Mouse (Mus musculus) hindbrain, postnatal 0 days (tissue): ENCODE data around the gene Olfr871. TPM values are rescaled to one million over a fixed set of nuclear protein-coding genes. Genes with fewer than 3 reads are reported as not detected.
"Not testable (repeated sequence)": the region's sequence is repeated elsewhere in the genome, so short reads cannot be mapped to it uniquely, and the experiment has no call there.

Experiments used
- ATAC-seq: fragments of 200-750 bp; cut with Nextera tagmentation; 2 replicates; pipeline ENCODE4 v1.8.0; 2017; ENCODE audit warnings: mild to moderate bottlenecking, moderate TSS enrichment, moderate library complexity
- DNase-seq: peaks from one replicate; pipeline ENCODE4 v3.0.0-alpha.2; 2015; ENCODE audit warnings: low spot score
- H3K27ac ChIP-seq: fragments of 300-500 bp; sonication (generic); 2 replicates; pipeline ENCODE4 v1.5.1; 2014; ENCODE audit warnings: mild to moderate bottlenecking
- H3K27me3 ChIP-seq: fragments of 300-500 bp; sonication (generic); 2 replicates; pipeline ENCODE4 v1.6.1; 2014; ENCODE audit warnings: low read length, mixed read lengths; ENCODE audit not compliant: insufficient read depth
- H3K36me3 ChIP-seq: fragments of 300-500 bp; sonication (generic); 2 replicates; pipeline ENCODE4 v1.6.1; 2014; ENCODE audit warnings: low read length, mixed read lengths; ENCODE audit not compliant: insufficient read depth
- H3K4me1 ChIP-seq: fragments of 300-500 bp; sonication (generic); 2 replicates; pipeline ENCODE4 v1.6.1; 2014; ENCODE audit warnings: antibody characterized with exemption, low read length, mixed read lengths; ENCODE audit not compliant: insufficient read depth
- H3K4me2 ChIP-seq: fragments of 300-500 bp; sonication (generic); 2 replicates; pipeline ENCODE4 v1.6.1; 2014; ENCODE audit warnings: low read depth, mild to moderate bottlenecking, low read length, moderate library complexity, mixed read lengths
- H3K4me3 ChIP-seq: fragments of 300-500 bp; sonication (generic); 2 replicates; pipeline ENCODE4 v1.5.1; 2014; ENCODE audit warnings: low read length
- H3K9ac ChIP-seq: fragments of 300-500 bp; sonication (generic); replicated peaks from 2 replicates; pipeline ENCODE4 v1.6.1; 2014; ENCODE audit warnings: mild to moderate bottlenecking, low read length, moderate library complexity, mixed read lengths
- H3K9me3 ChIP-seq: fragments of 300-500 bp; sonication (generic); 2 replicates; pipeline ENCODE4 v1.6.1; 2016; ENCODE audit warnings: low read length, mixed read lengths
- CTCF ChIP-seq: IDR thresholded peaks from 2 replicates; pipeline ENCODE4 v1.5.1; 2016; ENCODE audit warnings: antibody characterized with exemption, control low read depth, low read depth
- WGBS: fragments of 180-500 bp; shearing (Covaris S2); extraction: QIAGEN DNeasy Blood & Tissue Kit; methylation state at CpG from one replicate; pipeline ENCODE4 v1.1.7; 2014; 5-methylcytosine and 5-hydroxymethylcytosine counted together
- polyA plus RNA-seq: library from polyadenylated mRNA; unstranded; fragments of >200 nt; fragmentation: Nextera tagmentation; extraction: Ambion mirVana; gene quantifications from 2 replicates; pipeline ENCODE4 v1.2.1, GENCODE M21; 2015
- total RNA-seq: library from RNA; depleted of rRNA; stranded (reverse); fragments of >200 nt; gene quantifications from 2 replicates; pipeline ENCODE4 v1.2.3, GENCODE M21; 2014; rRNA removed

Olfr871 gene
- total RNA-seq = not detected in 2 replicates
- polyA plus RNA-seq = not detected in 2 replicates

- Histone ChIP-seq H3K9me3 (peaks cover 5% of the 10 kb centered on the region; the same call in 1 of the 2 replicates), H3K9ac (no peak within 1 kb of the TSS), H3K4me1 (no peaks in the 10 kb centered on the region), H3K36me3 (no peaks in the 10 kb centered on the region), H3K4me3 (no peak within 1 kb of the TSS), H3K27ac (no peak within 1 kb of the TSS), H3K4me2 (no peak within 1 kb of the TSS), H3K27me3 (no peaks in the 10 kb centered on the region)
- no peak for DNase-seq
- no peak for ATAC-seq
- no peak for TF ChIP-seq CTCF
Measured at GRCm38 (mm10) chr9:20211907-20212306, at the start of gene Olfr871. Gene Olfr871, plus strand, starts transcription at chr9:20212207.

- Histone ChIP-seq H3K27ac (no peak within 1 kb of the TSS), H3K4me2 (no peak within 1 kb of the TSS), H3K9me3 (peaks cover 3% of the 10 kb centered on the region; the same call in 1 of the 2 replicates), H3K36me3 (no peaks in the 10 kb centered on the region), H3K9ac (no peak within 1 kb of the TSS), H3K4me3 (no peak within 1 kb of the TSS), H3K27me3 (no peaks in the 10 kb centered on the region), H3K4me1 (no peaks in the 10 kb centered on the region)
- no peak for TF ChIP-seq CTCF
- ATAC-seq (no peak), DNase-seq (no peak)
- 79% methylated on average over 2 of the region's 2 CpGs for WGBS
Measured at GRCm38 (mm10) chr9:20173957-20174356, 38.0 kb upstream of the Olfr871 start, which contains the start of gene Olfr870. Gene Olfr870, minus strand, starts transcription at chr9:20174057.

GRCm38 (mm10) chr9:20179463-20179862 lies 32.5 kb upstream of the Olfr871 start:
- Histone ChIP-seq H3K4me3 (no peak overlapping the region), H3K9me3 (peaks cover 4% of the 10 kb centered on the region; the same call in 1 of the 2 replicates), H3K9ac (no peak overlapping the region), H3K4me2 (no peak overlapping the region), H3K4me1 (no peaks in the 10 kb centered on the region), H3K27ac (no peak overlapping the region), H3K36me3 (no peaks in the 10 kb centered on the region), H3K27me3 (no peaks in the 10 kb centered on the region)
- ATAC-seq (no peak), DNase-seq (no peak)
- WGBS = 68% methylated on average over 5 of the region's 5 CpGs
- TF ChIP-seq CTCF = no peak

GRCm38 (mm10) chr9:20202131-20202530 lies 9.9 kb upstream of the Olfr871 start:
- Histone ChIP-seq H3K9ac (no peak overlapping the region), H3K27me3 (no peaks in the 10 kb centered on the region), H3K4me3 (no peak overlapping the region), H3K27ac (no peak overlapping the region), H3K9me3 (0 out of 2 replicates have a peak, but pooled peaks cover 4% of the 10 kb centered on the region), H3K36me3 (no peaks in the 10 kb centered on the region), H3K4me1 (no peaks in the 10 kb centered on the region), H3K4me2 (no peak overlapping the region)
- WGBS = 72% methylated on average over 1 of the region's 1 CpGs
- TF ChIP-seq CTCF = no peak
- DNase-seq = no peak
- no peak for ATAC-seq

- not testable (repeated sequence) for H3K9ac ChIP-seq, H3K4me3 ChIP-seq, H3K4me1 ChIP-seq, H3K9me3 ChIP-seq, ATAC-seq, H3K27ac ChIP-seq, H3K36me3 ChIP-seq, H3K27me3 ChIP-seq, H3K4me2 ChIP-seq, DNase-seq
- WGBS = 87% methylated on average over 7 of the region's 7 CpGs
Measured at GRCm38 (mm10) chr9:20203413-20203984, 8.5 kb upstream of the Olfr871 start.

- 52% methylated on average over 1 of the region's 1 CpGs for WGBS
- no peaks in the 10 kb centered on the region for H3K4me1 ChIP-seq
- H3K4me2 ChIP-seq = no peak overlapping the region
- peaks cover 3% of the 10 kb centered on the region; the same call in 1 of the 2 replicates for H3K9me3 ChIP-seq
- DNase-seq = no peak
- H3K27ac ChIP-seq = no peak overlapping the region
- no peaks in the 10 kb centered on the region for H3K36me3 ChIP-seq
- H3K9ac ChIP-seq = no peak overlapping the region
- no peaks in the 10 kb centered on the region for H3K27me3 ChIP-seq
- no peak for TF ChIP-seq CTCF
- ATAC-seq = no peak
- H3K4me3 ChIP-seq = no peak overlapping the region
Measured at GRCm38 (mm10) chr9:20210812-20211211, 1.2 kb upstream of the Olfr871 start.

- DNase-seq = no peak
- WGBS = 73% methylated on average over 2 of the region's 2 CpGs
- Histone ChIP-seq H3K27ac (no peak overlapping the region), H3K36me3 (no peaks in the 10 kb centered on the region), H3K4me2 (no peak overlapping the region), H3K9me3 (peaks cover 5% of the 10 kb centered on the region; the same call in 1 of the 2 replicates), H3K4me1 (no peaks in the 10 kb centered on the region), H3K9ac (no peak overlapping the region), H3K4me3 (no peak overlapping the region), H3K27me3 (no peaks in the 10 kb centered on the region)
- no peak for ATAC-seq
- no peak for TF ChIP-seq CTCF
Measured at GRCm38 (mm10) chr9:20211477-20211876, 530 bp upstream of the Olfr871 start.
